In the genomic region with DNA sequence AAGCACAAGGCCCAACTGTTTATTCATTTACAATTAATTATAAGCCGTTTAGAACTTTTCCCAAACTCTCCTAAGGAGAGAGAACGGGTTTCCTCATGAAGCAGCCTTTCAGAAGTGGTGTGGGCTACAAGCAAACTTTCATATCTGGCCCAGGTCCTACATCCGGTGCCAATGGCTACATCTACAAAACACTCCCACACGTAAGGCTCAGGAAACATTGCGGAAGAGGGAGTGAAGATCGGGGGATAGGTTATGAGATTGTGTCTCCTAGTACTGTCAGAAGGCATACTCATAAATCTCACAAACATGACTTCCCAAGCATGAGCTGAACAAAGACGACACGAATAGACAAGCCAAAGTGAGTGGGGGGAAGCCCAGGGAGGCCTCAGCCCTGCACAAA, we compare ENCODE assay signal across 30 mouse cellular contexts. TPM values are rescaled to one million over a fixed set of nuclear protein-coding genes. Genes with fewer than 3 reads are reported as not detected.
"Had no signal": no experiment of that assay in that cellular context is flagged by ENCODE, and none has a peak within 500 bp of the region (broad histone marks: within the 10 kb centered on the region; RNA-seq: fewer than 3 reads in every experiment).

No protein-coding gene starts in this region.

- H3K27ac ChIP-seq: left cerebral cortex, adult 2 months; liver, embryonic 13.5 days; lung, embryonic 15.5 days; midbrain, embryonic 10.5 days; midbrain, embryonic 13.5 days; neural tube, embryonic 13.5 days; stomach, embryonic 15.5 days had no signal

- DNase-seq: kidney, adult 11 months; kidney, postnatal 10 days; kidney, postnatal 36 days; layer of hippocampus, postnatal 36 days; liver, embryonic 13.5 days; lung, postnatal 10 days; lung, postnatal 36 days; retina, postnatal 1 day; right cerebral cortex, postnatal 25 days; spleen, adult 18-20 months; thymus, adult 2 months; thymus, postnatal 14 days; thymus, postnatal 4 days had no signal

- H3K4me3 ChIP-seq: left cerebral cortex, adult 2 months; liver, embryonic 13.5 days; lung, embryonic 15.5 days; megakaryocyte, embryonic 14.5 days; midbrain, embryonic 10.5 days; midbrain, embryonic 13.5 days; myocyte; neural tube, embryonic 13.5 days; stomach, embryonic 15.5 days had no signal

- H3K4me2 ChIP-seq: liver, embryonic 13.5 days; lung, embryonic 15.5 days; midbrain, embryonic 13.5 days; neural tube, embryonic 13.5 days; stomach, embryonic 15.5 days had no signal

- H3K9ac ChIP-seq: liver, embryonic 13.5 days; lung, embryonic 15.5 days; midbrain, embryonic 13.5 days; neural tube, embryonic 13.5 days; stomach, embryonic 15.5 days had no signal

- H3K9me3 ChIP-seq: liver, embryonic 13.5 days; lung, embryonic 15.5 days; megakaryocyte, embryonic 14.5 days; midbrain, embryonic 10.5 days; midbrain, embryonic 13.5 days; neural tube, embryonic 13.5 days; stomach, embryonic 15.5 days had no signal

- H3K4me1 ChIP-seq: midbrain, embryonic 13.5 days; neural tube, embryonic 13.5 days had no signal

- H3K27me3 ChIP-seq: lung, embryonic 15.5 days; midbrain, embryonic 13.5 days; neural tube, embryonic 13.5 days; stomach, embryonic 15.5 days had no signal

- ATAC-seq: midbrain, embryonic 13.5 days; midbrain, embryonic 16.5 days had no signal

- H3K36me3 ChIP-seq: liver, embryonic 13.5 days; lung, embryonic 15.5 days; midbrain, embryonic 10.5 days; midbrain, embryonic 13.5 days; neural tube, embryonic 13.5 days; stomach, embryonic 15.5 days had no signal

RNA-seq across cellular contexts. Expression of gene Slc5a2, which starts 46.4 kb away (rescaled TPM):
- total RNA-seq: layer of hippocampus, adult 8-10 months; layer of hippocampus, postnatal 10 days; layer of hippocampus, postnatal 36 days; left cerebral cortex, adult 2 months; left cerebral cortex, postnatal 10 days; left cerebral cortex, postnatal 36 days; liver, adult 2 months; monocyte, adult 5-6 weeks; neutrophil, adult 5-6 weeks had no signal
- polyA plus RNA-seq: limb, embryonic 11.5 days; liver, adult 2 months; midbrain, embryonic 13.5 days; midbrain, embryonic 16.5 days; myocyte; neural tube, embryonic 13.5 days had no signal
